Mouse (Mus musculus) bone marrow, adult 2 months (tissue): ENCODE measurements around the gene Pou4f2. TPM values are rescaled to one million over a fixed set of nuclear protein-coding genes. Genes with fewer than 3 reads are reported as not detected.

Experiments
- H3K27ac ChIP-seq: fragments of 200-500 bp; 2 replicates; pipeline ENCODE4 v1.5.1; 2012; ENCODE audit warnings: low read depth, mild to moderate bottlenecking, control low read depth, inconsistent platforms, low read length; ENCODE audit not compliant: control insufficient read depth, poor library complexity, insufficient read depth
- H3K4me1 ChIP-seq: fragments of 200-500 bp; 2 replicates; pipeline ENCODE4 v1.6.1; 2011; ENCODE audit warnings: low read length; ENCODE audit not compliant: control insufficient read depth, insufficient read depth
- H3K4me3 ChIP-seq: fragments of 200-500 bp; replicated peaks from 2 replicates; pipeline ENCODE3; 2011; ENCODE audit warnings: mild to moderate bottlenecking, low read depth, low read length, control low read depth; ENCODE audit not compliant: control insufficient read depth
- CTCF ChIP-seq: fragments of 200-500 bp; IDR thresholded peaks from 2 replicates; pipeline ENCODE4 v1.5.1; 2011; ENCODE audit warnings: low read length, control low read depth; ENCODE audit not compliant: control insufficient read depth, insufficient read depth
- POLR2A ChIP-seq: fragments of 200-500 bp; IDR thresholded peaks from 2 replicates; pipeline ENCODE4 v1.6.1; 2011; ENCODE audit warnings: low read depth, mild to moderate bottlenecking, control low read depth, low read length, borderline replicate concordance; ENCODE audit not compliant: control insufficient read depth
- WGBS: fragments of 180-500 bp; shearing (Covaris S2); methylation state at CpG from one replicate; pipeline ENCODE4 v1.1.7; 2018; 5-methylcytosine and 5-hydroxymethylcytosine counted together
- polyA plus RNA-seq: library from polyadenylated mRNA; stranded (reverse); fragments of >200 nt; gene quantifications from 2 replicates; pipeline ENCODE4 v1.2.4, GENCODE M21; 2011; ENCODE audit warnings: low replicate concordance; ENCODE audit not compliant: missing spikeins, insufficient read depth, insufficient read length

Gene Pou4f2
- polyA plus RNA-seq, result 0.77 TPM in 1 of 2 replicates, not detected in the other

DNA sequence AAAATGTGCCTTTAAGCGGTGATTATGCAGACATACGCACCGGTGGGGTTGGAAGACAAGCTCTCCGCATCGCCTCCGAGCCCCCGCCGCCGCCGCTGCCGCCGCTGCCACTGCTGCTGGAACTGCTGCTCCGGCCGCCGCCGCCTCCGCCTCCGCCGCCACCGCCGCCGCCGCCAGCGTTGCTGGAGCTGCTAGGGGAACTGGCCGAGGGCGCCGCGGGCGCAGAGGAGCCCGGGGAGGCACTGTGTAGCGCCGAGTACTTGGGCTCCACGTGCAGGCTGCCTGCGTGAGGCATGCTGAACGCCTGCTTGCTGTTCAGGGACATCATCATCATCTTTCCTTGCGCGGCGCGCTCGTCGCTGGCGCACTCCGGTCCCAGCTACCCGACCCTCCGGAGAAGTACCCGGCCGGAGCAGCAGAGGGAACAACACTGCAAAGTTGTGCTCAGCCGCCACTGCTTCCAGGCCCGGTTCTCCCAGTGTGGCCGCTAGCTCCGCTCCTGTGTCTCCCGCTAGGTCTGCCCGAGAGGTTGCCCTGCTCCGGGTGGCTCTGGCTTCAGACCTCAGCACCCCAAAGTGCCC is at the start of gene Pou4f2:
TSS of gene Pou4f2 (minus strand) at position 575 of the 581 bp plus-strand sequence.
- WGBS, result 2% methylated on average over 54 of the region's 54 CpGs
- H3K4me1 ChIP-seq, result no peaks in the 10 kb centered on the region
- TF ChIP-seq CTCF (no peak), POLR2A (no peak)
- no peak within 1 kb of the TSS for H3K27ac ChIP-seq
- H3K4me3 ChIP-seq, result no peak within 1 kb of the TSS

DNA sequence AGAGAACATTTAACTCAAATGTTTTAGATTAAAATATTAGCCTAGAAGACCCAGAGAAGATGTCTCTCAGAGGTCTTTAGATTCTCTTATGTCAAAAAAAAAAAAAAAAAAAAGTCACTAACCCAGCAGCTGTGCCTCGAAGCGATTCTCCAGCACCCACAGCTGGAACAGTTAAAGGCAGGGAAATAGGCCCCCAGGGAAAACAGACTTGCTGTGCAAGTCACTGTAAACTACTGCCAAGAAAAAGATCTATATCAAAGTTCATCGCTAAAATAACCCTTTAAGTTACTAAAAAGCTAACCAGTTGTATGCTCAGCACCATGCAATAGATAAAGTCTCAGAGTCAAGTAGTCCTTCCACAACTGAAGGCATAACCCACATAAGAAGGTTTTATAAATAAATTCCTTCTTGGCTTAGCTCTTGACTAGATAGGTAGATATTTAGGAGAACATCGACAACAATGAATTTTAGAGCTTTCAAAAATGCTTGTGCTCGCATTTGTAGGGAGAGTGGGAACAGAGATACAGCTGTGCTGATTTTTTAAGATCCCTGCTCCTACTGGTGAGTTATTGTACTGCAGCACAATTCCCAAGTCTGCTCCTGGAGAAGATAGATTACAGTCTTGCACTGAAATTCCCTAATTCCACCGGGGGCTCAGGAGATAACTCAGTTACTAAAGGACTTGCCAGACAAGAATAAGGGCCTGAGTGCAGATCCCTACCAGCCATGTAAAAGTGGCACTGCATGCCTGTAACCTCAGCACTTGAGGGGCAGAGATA is 40.8 kb upstream of the Pou4f2 start:
- no peak for TF ChIP-seq CTCF
- WGBS, result 58% methylated on average over 6 of the region's 6 CpGs
- Histone ChIP-seq H3K4me1 (no peaks in the 10 kb centered on the region), H3K27ac (no peak overlapping the region), H3K4me3 (no peak overlapping the region)

DNA sequence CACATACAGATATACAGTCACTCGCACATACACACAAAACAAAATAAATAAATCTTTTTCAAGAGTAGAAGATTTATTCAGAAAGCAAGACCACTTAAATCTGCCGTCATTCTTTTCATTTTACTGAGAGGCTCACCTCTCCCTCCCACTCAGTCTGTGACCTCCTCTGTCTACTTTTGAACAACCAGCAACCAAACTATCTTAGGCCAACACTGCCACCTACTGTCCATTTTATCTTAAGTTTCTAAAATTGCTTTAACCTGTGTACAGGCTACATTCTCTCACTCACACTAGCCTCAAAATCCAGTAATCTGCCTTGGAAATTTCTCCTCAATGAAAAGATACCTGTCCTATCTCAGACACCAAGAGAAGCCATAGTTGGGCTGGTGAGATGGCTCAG is 31.4 kb upstream of the Pou4f2 start:
- 80% methylated on average over 2 of the region's 2 CpGs for WGBS
- no peak for TF ChIP-seq POLR2A
- no peak for TF ChIP-seq CTCF
- Histone ChIP-seq H3K4me3 (no peak overlapping the region), H3K27ac (no peak overlapping the region), H3K4me1 (no peaks in the 10 kb centered on the region)

- H3K27ac ChIP-seq, result no peak overlapping the region
- 79% methylated on average over 2 of the region's 2 CpGs for WGBS
- no peak for TF ChIP-seq CTCF
- TF ChIP-seq POLR2A, result no peak
Measured at GRCm38 (mm10) chr8:78463941-78464340, 27.5 kb upstream of the Pou4f2 start.

DNA sequence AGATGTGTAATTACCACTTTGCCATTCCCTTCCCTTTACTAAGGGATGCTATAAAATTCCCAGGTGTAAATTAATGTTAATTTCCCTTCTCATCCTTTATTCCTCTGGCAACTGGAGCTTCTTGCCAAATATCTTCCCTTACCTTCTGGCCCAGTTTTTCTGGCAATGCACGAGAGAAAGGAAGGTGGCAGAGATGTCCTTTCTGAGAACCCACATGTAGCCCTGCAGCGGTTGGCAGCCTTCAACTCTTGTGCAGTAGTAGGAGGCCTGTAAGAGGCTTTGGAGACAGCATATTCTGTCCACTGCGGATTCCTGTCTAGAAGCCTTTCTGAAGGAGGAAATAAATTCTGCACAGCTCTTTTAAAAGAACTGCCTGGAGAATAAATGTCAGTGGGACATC is 20.0 kb upstream of the Pou4f2 start:
- Histone ChIP-seq H3K4me1 (no peaks in the 10 kb centered on the region), H3K27ac (no peak overlapping the region), H3K4me3 (no peak overlapping the region)
- TF ChIP-seq POLR2A, result no peak
- no peak for TF ChIP-seq CTCF
- 69% methylated on average over 3 of the region's 3 CpGs for WGBS

More at GRCm38 (mm10) chr8:78463941-78464340, 27.5 kb upstream of the Pou4f2 start:
- H3K4me3 ChIP-seq, result no peak overlapping the region
- H3K4me1 ChIP-seq, result no peaks in the 10 kb centered on the region

- 91% methylated on average over 1 of the region's 1 CpGs for WGBS
- H3K4me1 ChIP-seq, result no peaks in the 10 kb centered on the region
Measured at GRCm38 (mm10) chr8:78442781-78443180, 6.3 kb upstream of the Pou4f2 start.

GRCm38 (mm10) chr8:78438121-78438520 is 1.7 kb upstream of the Pou4f2 start:
- H3K4me1 ChIP-seq, result no peaks in the 10 kb centered on the region
- TF ChIP-seq POLR2A, result no peak
- TF ChIP-seq CTCF, result no peak
- no peak overlapping the region for H3K4me3 ChIP-seq
- WGBS, result 2% methylated on average over 18 of the region's 18 CpGs
- H3K27ac ChIP-seq, result no peak overlapping the region; the same call in 1 of the 2 replicates

More at GRCm38 (mm10) chr8:78442781-78443180, 6.3 kb upstream of the Pou4f2 start:
- H3K4me3 ChIP-seq, result no peak overlapping the region
- TF ChIP-seq CTCF, result no peak
- no peak for TF ChIP-seq POLR2A
- H3K27ac ChIP-seq, result no peak overlapping the region

- WGBS, result 10% methylated on average over 32 of the region's 32 CpGs
- no peaks in the 10 kb centered on the region for H3K4me1 ChIP-seq
- H3K4me3 ChIP-seq, result no peak overlapping the region
- no peak for TF ChIP-seq CTCF
- TF ChIP-seq POLR2A, result no peak
- H3K27ac ChIP-seq, result no peak overlapping the region
Measured at GRCm38 (mm10) chr8:78437140-78438045, 948 bp upstream of the Pou4f2 start.
